Mouse (Mus musculus) megakaryocyte, embryonic 14.5 days (primary cell): ENCODE measurements around the gene Ctnnbl1.

Experiments used
- FLI1 ChIP-seq: IDR thresholded peaks from 2 replicates; pipeline ENCODE4 v1.6.1; 2012; ENCODE audit warnings: low read length, inconsistent platforms, mixed read lengths
- GATA1 ChIP-seq: IDR thresholded peaks from 3 replicates; pipeline ENCODE4 v1.6.1; 2012; ENCODE audit warnings: mixed read lengths, low read length, inconsistent platforms, borderline replicate concordance

- TF ChIP-seq GATA1 (no peak), FLI1 (no peak)
Measured at GRCm38 (mm10) chr2:157793851-157794332, 56.7 kb downstream of the Ctnnbl1 start.
